Mouse (Mus musculus) cerebellum, adult 9-10 months (tissue): ENCODE measurements around the gene Olfr548-ps1.
"Not testable (repeated sequence)": the region's sequence is repeated elsewhere in the genome, so short reads cannot be mapped to it uniquely, and the experiment has no call there.

Source experiments
- DNase-seq: peaks from one replicate; pipeline ENCODE4 v3.0.0; 2022

Gene Olfr548-ps1

DNA sequence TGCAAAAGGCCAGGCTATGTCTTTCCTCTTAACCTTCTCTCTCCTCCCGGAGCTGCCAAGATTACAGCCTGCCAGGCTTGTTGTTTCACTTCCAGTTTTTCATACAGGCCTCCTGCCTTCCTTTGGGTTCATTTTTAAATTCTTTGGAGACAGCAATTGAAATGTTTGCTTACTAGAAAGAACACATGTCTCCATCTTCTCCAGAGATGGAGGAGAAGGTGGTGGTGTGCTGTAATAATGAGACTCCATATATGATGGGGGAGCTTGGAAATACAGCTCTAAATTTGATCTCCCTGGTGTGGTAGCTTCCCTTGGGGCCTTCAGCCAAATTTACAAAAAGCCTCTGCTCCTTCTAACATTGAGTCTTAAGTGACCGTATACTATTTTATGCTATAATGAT lies at the start of gene Olfr548-ps1:
Gene Olfr548-ps1, plus strand, starts transcription at position 301 of the 400 bp plus-strand sequence.
- no peak for DNase-seq

- DNase-seq = not testable (repeated sequence)
Measured at GRCm38 (mm10) chr7:102494416-102494815, 46.3 kb upstream of the Olfr548-ps1 start.

- no peak for DNase-seq
Measured at GRCm38 (mm10) chr7:102499473-102499872, 41.2 kb upstream of the Olfr548-ps1 start, which contains the start of gene Olfr545. Olfr545 (minus strand) TSS chr7:102499573.

- peak; percentile 73 for DNase-seq
Measured at GRCm38 (mm10) chr7:102501986-102502385, 38.7 kb upstream of the Olfr548-ps1 start.

DNA sequence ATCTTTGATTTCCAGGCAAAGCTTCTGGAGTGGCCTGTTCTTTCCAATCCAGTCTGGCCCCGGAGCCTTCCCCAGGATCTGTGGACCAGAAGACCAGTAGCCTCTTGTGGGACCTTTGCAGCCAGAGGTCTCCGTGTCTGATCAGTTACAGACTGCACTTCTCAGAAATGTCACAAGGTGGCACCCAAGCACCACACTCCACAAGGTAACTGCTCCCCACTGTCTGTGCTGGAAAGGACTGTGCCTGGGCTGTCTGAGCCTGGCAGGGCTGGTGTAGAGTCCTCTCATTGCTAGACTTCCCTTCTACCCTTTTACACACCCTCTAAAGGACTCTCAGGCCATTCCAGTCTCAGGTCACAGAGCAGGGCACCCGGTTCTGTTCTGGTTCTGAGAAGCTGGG lies 33.8 kb upstream of the Olfr548-ps1 start:
- DNase-seq = peak; percentile 75

DNA sequence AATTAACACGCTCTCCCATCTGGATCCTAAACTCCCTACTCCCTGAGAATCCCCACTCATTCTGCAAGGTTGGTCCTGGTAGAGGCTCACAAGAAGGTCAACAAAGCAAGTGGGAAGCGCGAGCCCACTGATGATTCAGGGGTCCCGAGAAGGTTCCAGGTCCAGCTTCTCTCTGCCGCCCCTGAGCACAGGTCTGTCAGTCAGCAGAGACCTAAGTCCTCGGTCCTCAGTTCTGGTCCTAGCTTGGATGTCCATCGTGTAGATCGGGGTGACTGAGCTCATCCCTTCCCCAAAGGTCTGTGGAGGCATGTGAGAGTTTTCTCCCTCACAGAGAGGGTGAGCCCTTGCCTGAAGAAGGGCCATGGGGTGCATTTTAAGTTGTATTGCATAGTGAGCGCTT lies 32.6 kb upstream of the Olfr548-ps1 start:
- no peak for DNase-seq

- DNase-seq = no peak
Measured at GRCm38 (mm10) chr7:102508666-102509065, 32.0 kb upstream of the Olfr548-ps1 start.

DNA sequence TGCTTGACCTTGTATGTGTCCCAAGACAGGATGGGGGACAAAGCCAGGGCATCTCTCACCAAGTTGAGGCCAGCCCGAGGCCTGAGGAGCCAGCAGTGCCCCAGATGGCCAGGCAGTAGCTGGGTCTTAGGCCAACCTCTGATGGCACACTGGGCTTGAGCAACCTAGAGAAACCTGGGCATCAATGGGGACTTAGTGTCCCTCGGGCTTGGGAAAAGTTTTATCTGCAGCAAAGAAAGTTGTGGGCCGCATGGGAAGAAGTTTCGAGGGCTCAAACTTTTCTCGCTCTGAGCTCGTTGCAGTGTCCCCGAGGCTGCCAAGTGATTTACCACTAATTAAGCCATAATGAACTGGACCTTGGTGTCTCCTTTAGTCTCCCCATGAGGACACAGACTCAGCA lies 31.0 kb upstream of the Olfr548-ps1 start:
- DNase-seq = no peak

DNA sequence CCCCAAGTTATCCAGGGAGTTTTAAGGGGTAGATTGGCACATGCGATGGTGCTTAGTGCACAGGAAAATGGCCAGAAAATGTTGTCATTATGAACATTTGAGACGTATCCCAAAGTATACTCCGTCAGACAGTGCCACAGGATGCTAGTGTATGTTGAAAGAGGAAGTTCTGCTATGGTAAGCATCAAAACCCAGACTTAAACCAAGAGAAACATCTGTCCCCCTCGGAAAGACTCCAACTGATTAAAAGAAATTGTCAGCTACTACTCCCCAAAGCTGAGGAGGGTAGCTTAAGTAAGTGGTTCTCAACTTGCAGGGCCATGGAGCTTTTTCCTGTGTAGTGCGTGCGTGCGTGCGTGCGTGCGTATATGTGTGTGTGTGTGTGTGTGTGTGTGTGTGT lies 28.8 kb upstream of the Olfr548-ps1 start:
- no peak for DNase-seq

GRCm38 (mm10) chr7:102512814-102513435 lies 27.8 kb upstream of the Olfr548-ps1 start:
- peak; percentile 81 for DNase-seq

DNA sequence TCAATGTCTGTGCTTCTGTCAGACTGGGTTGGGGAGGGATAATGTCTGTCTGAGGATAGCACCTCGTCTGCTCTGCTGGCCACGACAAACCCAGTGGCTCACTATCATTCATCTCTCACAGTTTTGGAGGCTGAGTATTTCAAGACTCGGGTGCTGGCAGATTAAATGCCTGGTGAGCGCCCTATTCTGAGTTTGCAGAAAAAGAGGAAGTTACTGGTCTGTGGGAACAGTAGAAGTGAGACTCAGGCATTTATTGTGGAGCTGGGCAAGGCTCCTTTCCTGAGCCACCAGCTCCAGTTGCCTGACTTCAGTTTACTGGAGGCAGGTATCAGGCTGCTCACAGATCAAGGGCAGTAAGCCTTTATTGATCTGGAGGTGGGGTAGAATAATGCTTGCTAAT lies 26.6 kb upstream of the Olfr548-ps1 start:
- DNase-seq = no peak

DNA sequence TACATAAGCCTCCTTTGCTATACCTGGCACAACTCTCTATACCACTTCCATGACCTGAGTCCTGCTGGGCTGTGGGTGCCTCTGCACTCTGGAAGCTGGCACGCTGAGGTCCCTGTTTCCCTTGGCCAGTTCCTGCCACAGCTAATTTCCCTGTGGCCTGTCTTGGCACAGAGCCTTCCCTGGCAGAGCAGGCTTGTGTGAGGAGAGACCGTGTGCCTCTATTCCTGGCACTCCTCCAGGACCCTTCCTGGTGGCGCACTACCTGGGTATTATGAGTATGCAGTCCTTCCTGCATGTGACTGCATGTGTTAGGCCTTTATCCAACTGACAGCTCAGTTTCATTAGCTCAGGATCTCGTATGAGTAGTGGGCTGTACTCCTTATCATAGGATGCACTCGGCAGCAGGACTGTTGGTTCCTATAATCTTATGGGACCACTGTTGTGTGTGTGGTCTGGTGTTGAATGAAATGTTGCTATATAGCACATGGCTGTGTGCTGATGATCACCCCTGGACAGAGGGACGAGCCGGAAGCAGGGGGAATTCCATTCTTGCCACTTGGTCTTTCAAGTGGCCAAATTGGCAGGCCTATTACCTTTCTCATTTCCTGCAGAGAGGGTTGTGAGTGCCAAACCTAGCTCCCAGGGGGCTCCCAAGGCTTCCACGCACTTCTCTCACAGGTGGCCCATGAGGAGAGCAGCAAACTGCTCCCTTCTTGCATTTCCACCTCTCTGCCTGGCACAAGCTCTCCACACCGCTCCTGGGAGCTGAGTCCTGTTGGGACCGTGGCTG lies 24.2 kb upstream of the Olfr548-ps1 start:
- DNase-seq = no peak

DNA sequence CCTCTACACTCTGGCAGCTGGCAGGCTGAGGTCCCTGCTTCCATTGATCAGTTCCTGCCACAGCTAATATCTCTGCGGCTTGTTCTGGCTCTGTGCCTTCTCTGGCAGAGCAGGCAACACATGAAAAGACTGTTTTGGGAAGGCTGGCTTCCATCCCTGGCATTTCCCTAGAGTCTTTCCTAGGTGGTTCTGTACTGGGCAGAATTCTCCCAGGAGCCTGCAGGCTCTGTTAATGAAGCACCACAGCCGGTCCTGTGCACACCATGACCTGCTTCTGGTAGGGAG lies 23.7 kb upstream of the Olfr548-ps1 start:
- DNase-seq = no peak

DNA sequence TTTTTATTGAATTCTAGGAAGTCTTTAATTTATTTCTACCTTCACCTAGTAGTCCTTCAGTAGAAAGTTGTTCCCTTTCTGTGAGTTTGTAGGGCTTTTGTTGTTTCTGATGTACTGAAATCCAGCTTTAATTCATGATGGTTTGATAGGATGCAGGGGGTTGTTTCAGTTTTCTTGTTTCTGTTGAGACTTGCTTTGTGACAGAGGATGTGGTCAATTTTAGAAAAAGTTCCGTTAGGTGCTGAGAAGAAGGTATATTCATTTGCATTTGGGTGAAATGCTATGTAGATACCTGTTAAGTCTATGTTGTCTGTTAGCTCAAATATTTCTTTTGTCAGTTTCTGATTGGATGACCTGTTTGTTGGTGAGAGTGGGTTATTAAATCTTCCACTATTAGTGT lies 11.6 kb upstream of the Olfr548-ps1 start:
- DNase-seq = no peak

DNA sequence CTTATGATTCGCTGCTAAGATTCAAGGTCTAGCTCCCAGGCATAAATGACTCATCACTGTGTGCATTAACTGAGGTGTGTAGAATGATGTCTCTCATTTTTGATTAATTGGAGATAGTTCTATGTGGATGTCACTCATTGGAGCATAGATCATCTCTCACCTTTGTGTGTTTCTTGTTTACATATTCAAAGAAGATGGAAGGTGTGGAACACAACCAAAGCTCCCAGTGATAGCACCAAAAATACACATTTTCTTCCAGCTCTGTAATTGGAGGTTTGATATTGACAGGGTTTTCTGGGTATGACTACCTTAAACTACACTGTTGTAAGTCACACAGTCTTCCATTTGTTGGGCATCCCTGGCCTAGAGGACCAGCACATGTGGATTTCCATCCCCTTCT lies 6.2 kb upstream of the Olfr548-ps1 start, which contains the start of gene Olfr547:
Gene Olfr547, plus strand, starts transcription at position 301 of the 400 bp plus-strand sequence.
- DNase-seq = no peak

- DNase-seq = no peak
Measured at GRCm38 (mm10) chr7:102541251-102541650, 555 bp downstream of the Olfr548-ps1 start.

GRCm38 (mm10) chr7:102549570-102549969 lies 8.9 kb downstream of the Olfr548-ps1 start, which contains the start of gene Olfr549:
Olfr549 (plus strand) TSS chr7:102549870.
- DNase-seq = no peak

- DNase-seq = no peak
Measured at GRCm38 (mm10) chr7:102553279-102553678, 12.6 kb downstream of the Olfr548-ps1 start.

DNA sequence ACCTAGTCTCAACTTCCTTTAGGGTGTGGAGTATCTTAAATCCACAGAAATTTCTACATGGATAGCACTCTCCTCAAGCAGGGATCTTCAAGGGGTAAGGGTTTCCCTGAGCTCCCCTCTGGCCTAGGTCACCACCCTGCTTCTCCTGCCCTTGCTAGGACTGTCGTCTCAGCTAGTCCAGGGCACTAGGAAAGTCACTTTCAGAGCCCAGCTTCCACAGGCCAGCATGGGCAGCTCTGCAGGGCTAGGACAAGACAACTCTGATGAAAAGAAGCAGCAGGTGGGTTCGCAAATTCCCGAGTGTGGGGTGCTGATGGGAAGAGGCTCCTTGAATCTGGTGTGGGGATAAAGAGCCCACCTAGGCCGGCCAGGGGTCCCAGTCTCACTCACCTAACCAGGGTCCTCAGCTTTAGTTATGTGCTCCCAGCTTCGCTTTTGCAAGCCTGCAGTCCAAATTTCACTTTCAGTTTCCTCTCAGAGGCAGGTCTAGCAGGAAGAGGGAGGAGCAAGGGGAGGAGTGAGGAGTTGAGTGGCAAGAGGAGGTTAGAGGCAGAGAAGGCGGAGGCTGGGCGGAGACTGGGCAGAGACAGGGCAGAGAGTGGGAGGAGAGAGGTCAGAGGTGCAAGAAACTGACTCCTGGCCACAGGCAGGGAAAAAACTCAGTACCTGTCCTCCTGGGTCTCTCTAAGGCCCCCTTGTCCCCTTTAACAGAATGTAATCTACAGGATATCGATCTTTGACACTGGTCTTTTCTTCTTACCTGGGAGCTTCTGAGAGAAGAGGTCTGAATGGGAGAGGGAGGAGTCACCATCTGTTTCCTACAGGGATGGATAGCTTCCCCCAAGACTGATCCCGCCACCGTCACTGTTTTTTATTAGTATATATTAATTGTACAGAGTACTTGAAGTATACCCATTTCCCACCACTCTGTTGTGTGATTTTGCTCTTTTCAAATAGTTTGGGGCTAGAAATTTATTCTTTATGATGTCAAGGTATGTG lies 24.6 kb downstream of the Olfr548-ps1 start, which contains the start of gene Trim21:
Gene Trim21, minus strand, starts transcription at position 488 of the 999 bp plus-strand sequence.
- DNase-seq = peak; percentile 58

DNA sequence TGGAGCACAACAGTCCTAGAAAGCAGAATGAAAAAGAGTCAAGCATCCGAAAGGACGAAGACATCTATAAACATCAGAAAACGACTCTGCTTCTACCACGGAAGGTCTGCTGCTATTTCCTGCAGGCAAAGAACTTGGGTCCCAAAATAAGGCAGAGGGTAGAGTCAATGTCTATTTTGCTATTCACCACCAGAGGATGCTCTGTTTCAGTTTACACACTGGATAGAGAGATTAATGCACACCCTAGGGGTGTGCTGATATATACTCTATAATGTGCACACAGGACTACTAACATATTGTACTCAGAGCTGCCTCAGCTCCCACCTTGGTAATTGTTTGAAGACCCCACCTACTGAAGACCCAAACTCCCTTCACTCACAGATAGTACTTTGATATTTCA lies 25.5 kb downstream of the Olfr548-ps1 start:
- no peak for DNase-seq

DNA sequence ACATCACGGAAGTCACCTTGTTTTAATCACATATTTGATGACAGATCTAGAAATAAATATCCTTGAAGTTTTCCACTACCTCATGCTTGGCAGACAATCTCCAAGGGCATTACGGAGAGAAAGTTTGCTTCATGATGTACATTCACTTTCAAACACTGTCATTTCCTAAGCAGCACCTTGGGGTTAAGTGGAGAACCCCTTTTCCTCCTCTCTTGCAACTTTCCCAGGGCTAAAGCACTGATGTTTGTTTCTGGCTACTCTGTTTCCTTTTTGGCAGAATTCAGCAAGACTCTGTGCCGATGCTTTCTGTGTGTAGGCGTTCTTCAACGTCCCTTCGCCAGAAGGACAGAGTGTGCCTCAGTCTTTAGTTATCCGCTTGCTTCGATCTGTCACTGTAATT lies 30.4 kb downstream of the Olfr548-ps1 start, which contains the start of gene Olfr550:
Gene Olfr550, plus strand, starts transcription at position 301 of the 400 bp plus-strand sequence.
- no peak for DNase-seq

GRCm38 (mm10) chr7:102573174-102573830 lies 32.6 kb downstream of the Olfr548-ps1 start:
- DNase-seq = no peak
